Mouse (Mus musculus) kidney, adult 2 months (tissue): ENCODE measurements at regions not wholly inside any gene's neighbourhood (a gene's known extent, or its start where the extent isn't known, plus 50 kb on each side); places are given as distances from the start of the nearest gene placed in this dataset.

Experiments
- DNase-seq: peaks from one replicate; pipeline ENCODE4 v3.0.0; 2021
- H3K27ac ChIP-seq: fragments of 200-500 bp; 2 replicates; pipeline ENCODE4 v1.5.1; 2012; ENCODE audit warnings: low read depth, low read length, control low read depth, inconsistent platforms; ENCODE audit not compliant: insufficient read depth
- H3K27me3 ChIP-seq: fragments of 200-500 bp; replicated peaks from 2 replicates; pipeline ENCODE4 v1.6.1; 2012; ENCODE audit warnings: mild to moderate bottlenecking, moderate library complexity, low read length, inconsistent platforms; ENCODE audit not compliant: control insufficient read depth, insufficient read depth
- H3K36me3 ChIP-seq: fragments of 200-500 bp; 2 replicates; pipeline ENCODE4 v1.6.1; 2012; ENCODE audit warnings: mild to moderate bottlenecking, moderate library complexity, low read length, inconsistent platforms; ENCODE audit not compliant: control insufficient read depth, insufficient read depth
- H3K4me1 ChIP-seq: fragments of 200-500 bp; 2 replicates; pipeline ENCODE4 v1.6.1; 2011; ENCODE audit warnings: low read length; ENCODE audit not compliant: control insufficient read depth, insufficient read depth
- H3K4me3 ChIP-seq: fragments of 200-500 bp; 2 replicates; pipeline ENCODE4 v1.5.1; 2011; ENCODE audit warnings: mild to moderate bottlenecking, low read depth, low read length, control low read depth; ENCODE audit not compliant: insufficient read depth
- CTCF ChIP-seq: fragments of 200-500 bp; conservative IDR thresholded peaks from 2 replicates; pipeline ENCODE4 v1.5.1; 2011; ENCODE audit warnings: low read depth, mild to moderate bottlenecking, control low read depth, low read length, moderate library complexity, mixed read lengths; ENCODE audit not compliant: insufficient read depth, insufficient read length
- POLR2A ChIP-seq: fragments of 200-500 bp; IDR thresholded peaks from one replicate; pipeline ENCODE4 v1.6.1; 2011; ENCODE audit warnings: low read depth, low read length, control low read depth
- WGBS: fragments of 180-500 bp; shearing (Covaris S2); methylation state at CpG from one replicate; pipeline ENCODE4 v1.1.7; 2018; 5-methylcytosine and 5-hydroxymethylcytosine counted together

GRCm38 (mm10) chr12:9247506-9247905 is 217.7 kb downstream of the Ttc32 start:
- H3K4me1 ChIP-seq = no peaks in the 10 kb centered on the region
- TF ChIP-seq CTCF = no peak
- no peak for TF ChIP-seq POLR2A
- no peak for DNase-seq
- no peaks in the 10 kb centered on the region for H3K36me3 ChIP-seq
- no peaks in the 10 kb centered on the region for H3K27me3 ChIP-seq
- 74% methylated on average over 5 of the region's 5 CpGs for WGBS
- H3K4me3 ChIP-seq = no peak overlapping the region
- no peak overlapping the region for H3K27ac ChIP-seq

DNA sequence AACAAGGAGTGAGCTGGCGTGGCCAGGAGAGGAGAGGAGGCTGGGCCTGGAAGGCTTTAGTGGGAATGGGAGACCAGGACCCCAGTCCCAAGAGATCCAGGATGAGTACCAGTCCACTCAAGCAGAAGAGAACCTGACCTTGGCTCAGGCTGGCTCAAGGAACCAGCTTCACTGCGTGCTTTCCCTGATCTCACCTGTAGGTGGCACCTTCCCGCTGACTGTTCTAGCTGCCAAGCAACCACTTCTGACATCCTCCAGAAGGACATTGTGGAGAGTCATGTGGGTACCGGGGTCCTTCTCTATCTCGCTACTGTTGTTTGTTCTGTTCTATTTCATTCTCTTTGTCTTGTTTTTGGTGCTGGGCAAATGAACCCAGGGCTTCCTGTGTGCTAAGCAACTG is 222.0 kb downstream of the Ttc32 start:
- Histone ChIP-seq H3K4me3 (no peak overlapping the region), H3K27me3 (no peaks in the 10 kb centered on the region), H3K4me1 (no peaks in the 10 kb centered on the region), H3K27ac (no peak overlapping the region), H3K36me3 (no peaks in the 10 kb centered on the region)
- peak; percentile 53 for DNase-seq
- peak; percentile 71 for TF ChIP-seq CTCF
- TF ChIP-seq POLR2A = no peak
- 31% methylated on average over 5 of the region's 5 CpGs for WGBS

- Histone ChIP-seq H3K4me3 (no peak overlapping the region), H3K27ac (no peak overlapping the region), H3K27me3 (no peaks in the 10 kb centered on the region), H3K4me1 (no peaks in the 10 kb centered on the region), H3K36me3 (no peaks in the 10 kb centered on the region)
- no peak for DNase-seq
- 31% methylated on average over 19 of the region's 19 CpGs for WGBS
- TF ChIP-seq CTCF (no peak), POLR2A (no peak)
Observed at GRCm38 (mm10) chr12:9253306-9254074, 223.7 kb downstream of the Ttc32 start.

- no peak for TF ChIP-seq POLR2A
- TF ChIP-seq CTCF = no peak
- no peaks in the 10 kb centered on the region for H3K36me3 ChIP-seq
- H3K27me3 ChIP-seq = no peaks in the 10 kb centered on the region
- 57% methylated on average over 6 of the region's 6 CpGs for WGBS
- H3K4me3 ChIP-seq = no peak overlapping the region
- H3K27ac ChIP-seq = no peak overlapping the region
- DNase-seq = no peak
- no peaks in the 10 kb centered on the region for H3K4me1 ChIP-seq
Observed at GRCm38 (mm10) chr12:9254301-9254860, 224.6 kb downstream of the Ttc32 start.

DNA sequence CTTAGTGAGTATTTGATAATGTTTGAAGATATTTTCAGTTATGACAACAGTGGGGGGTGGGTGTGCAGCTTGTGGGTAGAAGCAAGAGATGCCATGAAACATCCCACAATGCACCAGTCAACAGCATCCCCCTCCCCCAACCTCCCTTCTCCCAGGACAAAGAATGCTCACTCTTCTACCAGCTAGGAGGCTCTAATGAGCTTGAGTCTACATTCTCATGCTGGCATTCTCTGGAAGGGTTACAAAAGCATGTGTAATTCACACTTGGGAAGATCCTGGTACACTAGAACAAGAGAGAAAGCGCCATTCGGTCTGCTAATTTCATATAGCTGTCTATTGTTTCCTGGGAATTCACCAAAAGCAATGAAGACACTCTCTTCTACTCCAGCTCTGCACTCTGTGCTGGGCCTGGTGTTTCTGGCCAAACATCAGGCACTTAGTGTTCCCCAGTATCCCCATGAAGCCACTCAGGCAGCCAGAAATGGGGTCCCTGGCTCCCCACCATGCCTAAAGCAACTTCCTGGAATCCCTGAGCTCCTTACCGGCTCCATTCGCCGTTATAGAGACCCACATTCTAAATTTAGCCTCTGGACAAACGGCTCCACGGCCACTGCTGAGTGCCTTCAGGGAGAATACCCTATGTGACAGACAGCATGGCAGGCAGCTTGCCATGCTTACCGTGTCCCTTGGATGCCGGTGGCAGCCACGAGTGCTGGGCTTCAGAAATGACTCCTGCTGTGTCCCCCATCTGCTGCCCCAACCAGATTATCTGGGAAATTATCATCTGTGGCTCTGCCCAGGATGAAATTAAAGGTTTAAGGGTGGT is 226.1 kb downstream of the Ttc32 start:
- Histone ChIP-seq H3K27me3 (no peaks in the 10 kb centered on the region), H3K4me3 (no peak overlapping the region), H3K36me3 (no peaks in the 10 kb centered on the region), H3K4me1 (no peaks in the 10 kb centered on the region), H3K27ac (no peak overlapping the region)
- WGBS = 86% methylated on average over 10 of the region's 10 CpGs
- no peak for DNase-seq
- no peak for TF ChIP-seq CTCF
- TF ChIP-seq POLR2A = no peak

GRCm38 (mm10) chr12:9256487-9256820 is 226.7 kb downstream of the Ttc32 start:
- H3K27me3 ChIP-seq = no peaks in the 10 kb centered on the region
- no peak for DNase-seq
- no peak overlapping the region for H3K27ac ChIP-seq
- no peaks in the 10 kb centered on the region for H3K36me3 ChIP-seq
- no peak overlapping the region for H3K4me3 ChIP-seq
- TF ChIP-seq POLR2A (no peak), CTCF (no peak)
- H3K4me1 ChIP-seq = no peaks in the 10 kb centered on the region

DNA sequence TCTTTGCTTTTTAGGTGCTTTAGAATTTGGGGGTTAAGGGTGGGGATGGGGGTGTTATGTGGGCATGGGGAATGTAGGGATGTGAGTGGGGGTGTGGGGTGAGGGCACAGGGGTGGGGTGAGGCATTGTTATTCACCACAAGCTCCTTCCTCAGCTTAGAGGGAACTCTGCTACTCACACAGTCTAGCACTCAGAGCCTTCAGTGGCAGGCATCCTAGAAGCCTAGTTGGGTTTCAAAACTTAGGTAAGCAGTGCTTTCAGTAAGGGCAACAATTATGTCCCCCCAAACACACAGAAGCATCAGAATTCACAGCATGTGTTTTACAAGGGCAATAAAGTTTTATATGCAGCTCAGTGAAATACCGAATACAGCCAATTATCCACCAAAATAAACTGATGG is 228.4 kb downstream of the Ttc32 start:
- TF ChIP-seq POLR2A (no peak), CTCF (no peak)

More for the DNA sequence above, 228.4 kb downstream of the Ttc32 start:
- no peak overlapping the region for H3K27ac ChIP-seq
- H3K27me3 ChIP-seq = no peaks in the 10 kb centered on the region
- H3K4me1 ChIP-seq = no peaks in the 10 kb centered on the region
- no peak overlapping the region for H3K4me3 ChIP-seq
- no peaks in the 10 kb centered on the region for H3K36me3 ChIP-seq
- DNase-seq = no peak
- WGBS = 57% methylated on average over 1 of the region's 1 CpGs
